Comparison of ENCODE assay signal across 37 mouse cellular contexts in the genomic region with DNA sequence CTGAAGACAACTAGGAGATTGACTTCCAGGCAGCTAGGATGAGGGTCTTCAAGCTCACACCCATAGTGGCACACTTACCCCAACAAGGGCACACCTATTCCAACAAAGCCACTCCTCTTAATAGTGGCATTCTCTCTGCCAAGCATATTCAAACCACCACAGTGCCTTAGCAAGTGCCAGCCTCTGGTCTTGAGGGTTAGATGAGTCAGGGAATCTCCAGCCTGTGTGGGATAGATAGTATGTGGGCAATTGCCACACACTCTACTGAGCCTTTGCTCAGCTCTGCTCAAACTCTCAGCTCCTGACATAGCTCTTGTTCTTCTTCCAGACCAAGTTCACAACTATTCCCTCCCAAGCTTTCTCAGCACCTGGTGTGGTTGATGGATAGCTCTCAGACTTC. TPM values are rescaled to one million over a fixed set of nuclear protein-coding genes. Genes with fewer than 3 reads are reported as not detected.
"Had no signal": no experiment of that assay in that cellular context is flagged by ENCODE, and none has a peak within 500 bp of the region (broad histone marks: within the 10 kb centered on the region; RNA-seq: fewer than 3 reads in every experiment).

No protein-coding gene starts in this region.

- H3K36me3 ChIP-seq: heart, embryonic 13.5 days; heart, embryonic 15.5 days; hindbrain, embryonic 10.5 days; hindbrain, embryonic 12.5 days; intestine, embryonic 15.5 days; limb, embryonic 13.5 days; limb, embryonic 15.5 days; liver, embryonic 12.5 days had no signal

- H3K27me3 ChIP-seq: heart, embryonic 15.5 days; hindbrain, embryonic 12.5 days; intestine, embryonic 15.5 days; limb, embryonic 13.5 days; limb, embryonic 15.5 days; liver, embryonic 12.5 days had no signal

- H3K4me3 ChIP-seq: gastrocnemius, adult 2 months; heart, adult 2 months; heart, embryonic 13.5 days; heart, embryonic 15.5 days; hindbrain, embryonic 10.5 days; hindbrain, embryonic 12.5 days; intestine, embryonic 15.5 days; layer of hippocampus, adult 2 months; left cerebral cortex, adult 2 months; limb, embryonic 13.5 days; limb, embryonic 15.5 days; liver, embryonic 12.5 days had no signal

- H3K4me1 ChIP-seq: hindbrain, embryonic 10.5 days; hindbrain, embryonic 12.5 days; intestine, embryonic 15.5 days; liver, embryonic 12.5 days had no signal

- H3K27ac ChIP-seq: gastrocnemius, adult 2 months; heart, adult 2 months; heart, embryonic 13.5 days; heart, embryonic 15.5 days; hindbrain, embryonic 10.5 days; hindbrain, embryonic 12.5 days; hindbrain, embryonic 14.5 days; intestine, embryonic 15.5 days; layer of hippocampus, adult 2 months; left cerebral cortex, adult 2 months; limb, embryonic 13.5 days; limb, embryonic 15.5 days; liver, embryonic 12.5 days; liver, embryonic 14.5 days had no signal

- DNase-seq: gastrocnemius, adult 2 months; gastrocnemius, postnatal 10 days; gastrocnemius, postnatal 25 days; heart, adult 2 months; heart, postnatal 14 days; heart, postnatal 4 days; kidney, adult 18-20 months; kidney, postnatal 10 days; kidney, postnatal 25 days; kidney, postnatal 4 days had no signal

- H3K9me3 ChIP-seq: heart, embryonic 13.5 days; heart, embryonic 15.5 days; hindbrain, embryonic 10.5 days; hindbrain, embryonic 12.5 days; intestine, embryonic 15.5 days; limb, embryonic 13.5 days; limb, embryonic 15.5 days; liver, embryonic 12.5 days had no signal

RNA-seq across cellular contexts. Expression of gene 2610528A11Rik, which starts 2.5 kb away (rescaled TPM):
- total RNA-seq: gastrocnemius, postnatal 4 days; heart, adult 2 months; heart, postnatal 14 days; layer of hippocampus, postnatal 10 days; liver, adult 2 months had no signal
- polyA plus RNA-seq: hindbrain, embryonic 12.5 days; inflammation-experienced regulatory T-cells, adult 6 months; liver, embryonic 12.5 days had no signal

RNA-seq across cellular contexts. Expression of gene Cdhr1, which starts 13.2 kb away (rescaled TPM):
- total RNA-seq: gastrocnemius, adult 2 months; gastrocnemius, postnatal 25 days; gastrocnemius, postnatal 4 days; granulocyte monocyte progenitor cell, adult 5-6 weeks; liver, adult 2 months had no signal
- polyA plus RNA-seq: liver, embryonic 12.5 days had no signal

RNA-seq across cellular contexts. Expression of gene Lrit2, which starts 43.6 kb away (rescaled TPM):
- total RNA-seq: gastrocnemius, adult 2 months; gastrocnemius, postnatal 10 days; gastrocnemius, postnatal 25 days; gastrocnemius, postnatal 4 days; granulocyte monocyte progenitor cell, adult 5-6 weeks; heart, adult 2 months; heart, postnatal 14 days; heart, postnatal 4 days; layer of hippocampus, adult 2 months; layer of hippocampus, postnatal 10 days; layer of hippocampus, postnatal 25 days; left cerebral cortex, adult 2 months; left cerebral cortex, postnatal 14 days; left cerebral cortex, postnatal 36 days had no signal
- polyA plus RNA-seq: heart, adult 2 months; heart, embryonic 11.5 days; heart, embryonic 13.5 days; heart, embryonic 15.5 days; heart, postnatal 0 days; hindbrain, embryonic 10.5 days; hindbrain, embryonic 12.5 days; hindbrain, embryonic 14.5 days; hindbrain, embryonic 16.5 days; inflammation-experienced regulatory T-cells, adult 6 months; intestine, embryonic 15.5 days; intestine, postnatal 0 days; kidney, embryonic 14.5 days; kidney, embryonic 16.5 days; limb, embryonic 11.5 days; limb, embryonic 13.5 days; limb, embryonic 15.5 days; liver, embryonic 12.5 days; liver, embryonic 14.5 days had no signal

RNA-seq across cellular contexts. Expression of gene Lrit1, which starts 56.7 kb away (rescaled TPM):
- total RNA-seq: gastrocnemius, adult 2 months; gastrocnemius, postnatal 10 days; gastrocnemius, postnatal 25 days; granulocyte monocyte progenitor cell, adult 5-6 weeks; heart, adult 2 months; heart, postnatal 4 days; layer of hippocampus, adult 2 months; layer of hippocampus, postnatal 10 days; layer of hippocampus, postnatal 25 days; left cerebral cortex, adult 2 months; left cerebral cortex, postnatal 36 days had no signal
- polyA plus RNA-seq: heart, adult 2 months; heart, embryonic 11.5 days; heart, embryonic 13.5 days; heart, embryonic 15.5 days; heart, postnatal 0 days; hindbrain, embryonic 10.5 days; hindbrain, embryonic 12.5 days; hindbrain, embryonic 14.5 days; hindbrain, embryonic 16.5 days; inflammation-experienced regulatory T-cells, adult 6 months; intestine, embryonic 15.5 days; kidney, embryonic 14.5 days; kidney, embryonic 16.5 days; limb, embryonic 11.5 days; limb, embryonic 13.5 days; limb, embryonic 15.5 days; liver, embryonic 12.5 days; liver, embryonic 14.5 days had no signal
